Mouse (Mus musculus) midbrain, embryonic 15.5 days (tissue): ENCODE measurements around the gene Zfp53. TPM values are rescaled to one million over a fixed set of nuclear protein-coding genes. Genes with fewer than 3 reads are reported as not detected.
A peak's percentile ranks its signal among the peaks of the same experiment; 100 is the strongest.

Source experiments
- ATAC-seq: fragments of 200-750 bp; cut with Nextera tagmentation; replicated peaks from 2 replicates; pipeline ENCODE4 v1.8.0; 2017; ENCODE audit warnings: moderate TSS enrichment
- H3K27ac ChIP-seq: fragments of 300-500 bp; sonication (generic); 2 replicates; pipeline ENCODE4 v1.5.1; 2015; ENCODE audit warnings: mild to moderate bottlenecking, inconsistent platforms
- H3K27me3 ChIP-seq: fragments of 300-500 bp; sonication (generic); replicated peaks from 2 replicates; pipeline ENCODE4 v1.6.1; 2015; ENCODE audit warnings: inconsistent platforms
- H3K36me3 ChIP-seq: fragments of 300-500 bp; sonication (generic); replicated peaks from 2 replicates; pipeline ENCODE4 v1.6.1; 2015; ENCODE audit warnings: inconsistent platforms
- H3K4me1 ChIP-seq: fragments of 300-500 bp; sonication (generic); 2 replicates; pipeline ENCODE4 v1.6.1; 2015; ENCODE audit warnings: inconsistent platforms
- H3K4me2 ChIP-seq: fragments of 300-500 bp; sonication (generic); 2 replicates; pipeline ENCODE4 v1.6.1; 2015; ENCODE audit warnings: inconsistent platforms, mild to moderate bottlenecking, moderate library complexity
- H3K4me3 ChIP-seq: fragments of 300-500 bp; sonication (generic); 2 replicates; pipeline ENCODE4 v1.5.1; 2015; ENCODE audit warnings: mild to moderate bottlenecking, inconsistent platforms
- H3K9ac ChIP-seq: fragments of 300-500 bp; sonication (generic); 2 replicates; pipeline ENCODE4 v1.6.1; 2015; ENCODE audit warnings: mild to moderate bottlenecking, inconsistent platforms
- H3K9me3 ChIP-seq: fragments of 300-500 bp; sonication (generic); 2 replicates; pipeline ENCODE4 v1.6.1; 2016; ENCODE audit warnings: inconsistent platforms
- WGBS: fragments of 180-500 bp; shearing (Covaris S2); methylation state at CpG from one replicate; pipeline ENCODE4 v1.1.7; 2015; ENCODE audit warnings: mixed read lengths; 5-methylcytosine and 5-hydroxymethylcytosine counted together
- polyA plus RNA-seq: library from polyadenylated mRNA; unstranded; fragments of >200 nt; fragmentation: Nextera tagmentation; extraction: Ambion mirVana; gene quantifications from 2 replicates; pipeline ENCODE4 v1.2.1, GENCODE M21; 2015

Zfp53 gene
- polyA plus RNA-seq, 1 experiment from 2014 or later: 11.1 TPM

- no peaks in the 10 kb centered on the region for H3K9me3 ChIP-seq
- peak overlapping the region; percentile 91 for H3K9ac ChIP-seq
- H3K27ac ChIP-seq: peak overlapping the region; percentile 94
- no peaks in the 10 kb centered on the region for H3K36me3 ChIP-seq
- no peaks in the 10 kb centered on the region for H3K27me3 ChIP-seq
- H3K4me2 ChIP-seq: peak overlapping the region; percentile 76
- peaks cover 28% of the 10 kb centered on the region for H3K4me1 ChIP-seq
- H3K4me3 ChIP-seq: peak overlapping the region; percentile 91
- peak; percentile 90 for ATAC-seq
- under 1% methylated on average over 54 of the region's 54 CpGs for WGBS
Observed at GRCm38 (mm10) chr17:21532101-21532951, 43.5 kb downstream of the Zfp53 start.

- WGBS: 88% methylated on average over 1 of the region's 1 CpGs
- H3K4me3 ChIP-seq: no peak overlapping the region
Observed at GRCm38 (mm10) chr17:21533961-21534360, 45.2 kb downstream of the Zfp53 start.

GRCm38 (mm10) chr17:21534460-21535095 is 45.8 kb downstream of the Zfp53 start:
- Histone ChIP-seq H3K36me3 (no peaks in the 10 kb centered on the region), H3K4me3 (no peak overlapping the region), H3K27me3 (no peaks in the 10 kb centered on the region), H3K4me1 (peaks cover 28% of the 10 kb centered on the region), H3K9ac (no peak overlapping the region), H3K4me2 (no peak overlapping the region), H3K27ac (no peak overlapping the region), H3K9me3 (no peaks in the 10 kb centered on the region)
- ATAC-seq: peak; percentile 48
- WGBS: 20% methylated on average over 4 of the region's 4 CpGs

More at GRCm38 (mm10) chr17:21533961-21534360, 45.2 kb downstream of the Zfp53 start:
- ATAC-seq: no peak
- Histone ChIP-seq H3K27me3 (no peaks in the 10 kb centered on the region), H3K4me1 (peaks cover 28% of the 10 kb centered on the region), H3K9ac (no peak overlapping the region), H3K9me3 (no peaks in the 10 kb centered on the region), H3K27ac (no peak overlapping the region), H3K36me3 (no peaks in the 10 kb centered on the region), H3K4me2 (no peak overlapping the region)

- H3K9me3 ChIP-seq: no peaks in the 10 kb centered on the region
- 3% methylated on average over 21 of the region's 21 CpGs for WGBS
- ATAC-seq: peak; percentile 38
- no peaks in the 10 kb centered on the region for H3K36me3 ChIP-seq
- H3K4me3 ChIP-seq: peak within 1 kb of the TSS; percentile 44
- H3K9ac ChIP-seq: peak within 1 kb of the TSS; percentile 44
- H3K4me2 ChIP-seq: peak within 1 kb of the TSS; percentile 80
- no peaks in the 10 kb centered on the region for H3K27me3 ChIP-seq
- H3K4me1 ChIP-seq: peaks cover 28% of the 10 kb centered on the region
- no peak within 1 kb of the TSS for H3K27ac ChIP-seq
Observed at GRCm38 (mm10) chr17:21535096-21536001, 46.6 kb downstream of the Zfp53 start, which contains the start of gene Zfp52. TSS of gene Zfp52 (plus strand) at chr17:21535539.

- H3K9ac ChIP-seq: peak overlapping the region; percentile 44; the same call in 1 of the 2 replicates
Observed at GRCm38 (mm10) chr17:21536096-21536495, 47.3 kb downstream of the Zfp53 start.

GRCm38 (mm10) chr17:21536676-21537075 is 47.9 kb downstream of the Zfp53 start:
- WGBS: 84% methylated on average over 2 of the region's 2 CpGs
- H3K27me3 ChIP-seq: no peaks in the 10 kb centered on the region
- no peak overlapping the region for H3K9ac ChIP-seq
- no peak overlapping the region for H3K27ac ChIP-seq
- no peak overlapping the region for H3K4me2 ChIP-seq
- no peaks in the 10 kb centered on the region for H3K36me3 ChIP-seq
- ATAC-seq: no peak
- H3K4me1 ChIP-seq: peaks cover 19% of the 10 kb centered on the region
- no peak overlapping the region for H3K4me3 ChIP-seq
- H3K9me3 ChIP-seq: no peaks in the 10 kb centered on the region

More at GRCm38 (mm10) chr17:21536096-21536495, 47.3 kb downstream of the Zfp53 start:
- peak overlapping the region; percentile 44 for H3K4me3 ChIP-seq
- H3K4me2 ChIP-seq: peak overlapping the region; percentile 80
- no peaks in the 10 kb centered on the region for H3K27me3 ChIP-seq
- no peak for ATAC-seq
- H3K9me3 ChIP-seq: no peaks in the 10 kb centered on the region
- H3K36me3 ChIP-seq: no peaks in the 10 kb centered on the region
- H3K4me1 ChIP-seq: peaks cover 25% of the 10 kb centered on the region
- no peak overlapping the region for H3K27ac ChIP-seq
- 41% methylated on average over 7 of the region's 7 CpGs for WGBS

GRCm38 (mm10) chr17:21557831-21558230 is 69.0 kb downstream of the Zfp53 start:
- no peaks in the 10 kb centered on the region for H3K9me3 ChIP-seq
- whole genome bisulfite sequencing: 83% methylated on average over 2 of the region's 2 CpGs
- no peaks in the 10 kb centered on the region for H3K36me3 ChIP-seq
- H3K27me3 ChIP-seq: no peaks in the 10 kb centered on the region
- ATAC-seq: no peak
- no peaks in the 10 kb centered on the region for H3K4me1 ChIP-seq
- no peak overlapping the region for H3K4me3 ChIP-seq
- H3K4me2 ChIP-seq: no peak overlapping the region
- no peak overlapping the region for H3K27ac ChIP-seq
- no peak overlapping the region for H3K9ac ChIP-seq

Other genes with a start within 250 kb of the Zfp53 start
- not detected in 2 replicates for gene Vmn1r235, start 232.6 kb upstream of the Zfp53 start, polyA plus RNA-seq
- not detected in 2 replicates for gene Vmn1r236, start 206.1 kb upstream of the Zfp53 start, polyA plus RNA-seq
- gene Vmn1r237, start 177.1 kb upstream of the Zfp53 start, polyA plus RNA-seq: not detected in 2 replicates
- 5.0 and 6.0 TPM in 2 replicates for gene Zfp677, start 105.2 kb upstream of the Zfp53 start, polyA plus RNA-seq
- gene Zfp54, start 65.8 kb upstream of the Zfp53 start, polyA plus RNA-seq: 6.0 and 6.1 TPM in 2 replicates
- gene Zfp51, start 38.6 kb upstream of the Zfp53 start, polyA plus RNA-seq: 14.0 and 14.1 TPM in 2 replicates
- gene Zfp52, start 46.5 kb downstream of the Zfp53 start, polyA plus RNA-seq: 1.8 TPM in 2 replicates
- 18.3 and 20.5 TPM in 2 replicates for gene Zfp948, start 78.0 kb downstream of the Zfp53 start, polyA plus RNA-seq
- 13.3 and 13.9 TPM in 2 replicates for gene Zfp983, start 161.6 kb downstream of the Zfp53 start, polyA plus RNA-seq
- gene Gm10226, start 202.9 kb downstream of the Zfp53 start, polyA plus RNA-seq: 17.8 and 20.0 TPM in 2 replicates
- 11.5 and 12.1 TPM in 2 replicates for gene Zfp760, start 218.7 kb downstream of the Zfp53 start, polyA plus RNA-seq
- 10.0 and 10.7 TPM in 2 replicates for gene Zfp229, start 241.8 kb downstream of the Zfp53 start, polyA plus RNA-seq